Comparison of ENCODE assay signal across 17 mouse cellular contexts in genomic region chr19:32328089-32328828, GRCm38 (mm10).
DNase-seq lines count a peak whose midpoint lies in the region; ATAC-seq and TF ChIP-seq lines count a peak whose summit lies in the region.
"Had no signal": no experiment of that assay in that cellular context is flagged by ENCODE, and none has a peak within 500 bp of the region (broad histone marks: within the 10 kb centered on the region; RNA-seq: fewer than 3 reads in every experiment).

No protein-coding gene starts in this region.

- no peak overlapping the region for H3K9ac ChIP-seq in heart, adult 2 months (ENCODE audit: low read depth, low read length)
- no peak overlapping the region for H3K9ac ChIP-seq in heart, embryonic 12.5 days
- H3K9ac ChIP-seq in lung, postnatal 0 days (replicated peaks; ENCODE audit: low read depth) = no peak overlapping the region
- H3K9ac ChIP-seq in midbrain, embryonic 15.5 days = no peak overlapping the region
- H3K9ac ChIP-seq in hindbrain, embryonic 13.5 days = no peak overlapping the region
- H3K9ac ChIP-seq: intestine, embryonic 15.5 days; liver, embryonic 13.5 days; neural tube, embryonic 12.5 days had no signal

- peaks cover 30% of the 10 kb centered on the region for H3K4me1 ChIP-seq in heart, adult 2 months (ENCODE audit: control insufficient read depth, insufficient read depth, low read length)
- peaks cover 58% of the 10 kb centered on the region for H3K4me1 ChIP-seq in heart, embryonic 12.5 days (replicated peaks)
- peaks cover 7% of the 10 kb centered on the region; the same call in 1 of the 2 replicates for H3K4me1 ChIP-seq in lung, postnatal 0 days (ENCODE audit: insufficient read depth, low read depth, low read length)
- peaks cover 17% of the 10 kb centered on the region for H3K4me1 ChIP-seq in lung, adult 2 months (ENCODE audit: control insufficient read depth, insufficient read depth, low read length)
- no peaks in the 10 kb centered on the region for H3K4me1 ChIP-seq in midbrain, embryonic 15.5 days
- H3K4me1 ChIP-seq in hindbrain, embryonic 13.5 days (replicated peaks) = peaks cover under 1% of the 10 kb centered on the region; the same call in 1 of the 2 replicates
- H3K4me1 ChIP-seq: neural tube, embryonic 12.5 days had no signal

- TF ChIP-seq EP300 in heart, adult 2 months (IDR thresholded peaks at IDR 0.05; ENCODE audit: insufficient read depth, low read depth, low read length) = 0 out of 2 replicates have a peak, but pooled peaks have one; percentile 63
- TF ChIP-seq EP300 in lung, postnatal 0 days (IDR thresholded peaks at IDR 0.05) = peak; percentile 78

- peak overlapping the region; percentile 43 for H3K27ac ChIP-seq in heart, adult 2 months
- no peak overlapping the region for H3K27ac ChIP-seq in heart, embryonic 12.5 days (ENCODE audit: poor library complexity, severe bottlenecking)
- no peak overlapping the region for H3K27ac ChIP-seq in lung, postnatal 0 days (ENCODE audit: low read length)
- H3K27ac ChIP-seq in midbrain, embryonic 15.5 days = no peak overlapping the region
- H3K27ac ChIP-seq in hindbrain, embryonic 13.5 days = no peak overlapping the region
- H3K27ac ChIP-seq: hindbrain, embryonic 10.5 days; intestine, embryonic 15.5 days; liver, embryonic 13.5 days; neural tube, embryonic 12.5 days had no signal

- H3K4me2 ChIP-seq in heart, embryonic 12.5 days = no peak overlapping the region
- H3K4me2 ChIP-seq in lung, postnatal 0 days (replicated peaks; ENCODE audit: low read depth, low read length) = no peak overlapping the region
- no peak overlapping the region for H3K4me2 ChIP-seq in midbrain, embryonic 15.5 days
- H3K4me2 ChIP-seq in hindbrain, embryonic 13.5 days = no peak overlapping the region
- H3K4me2 ChIP-seq: intestine, embryonic 15.5 days; liver, embryonic 13.5 days; neural tube, embryonic 12.5 days had no signal

- WGBS in heart, adult 2 months = 36% methylated on average over 2 of the region's 2 CpGs
- WGBS in heart, embryonic 12.5 days = 51% methylated on average over 2 of the region's 2 CpGs
- 25% methylated on average over 2 of the region's 2 CpGs for WGBS in lung, postnatal 0 days
- 46% methylated on average over 2 of the region's 2 CpGs for WGBS in lung, adult 2 months
- 45% methylated on average over 2 of the region's 2 CpGs for WGBS in midbrain, embryonic 15.5 days
- WGBS in hindbrain, embryonic 13.5 days = 47% methylated on average over 2 of the region's 2 CpGs

- peak; percentile 34 to 48 for DNase-seq in heart, adult 2 months
- DNase-seq in lung, postnatal 0 days (ENCODE audit: low spot score) = peak; percentile 60
- no peak for DNase-seq in lung, adult 2 months
- peak; percentile 85 for DNase-seq in R1 (ENCODE audit: low read depth, low spot score)
- DNase-seq: cerebellum, postnatal 25 days; gastrocnemius, postnatal 14 days; kidney, postnatal 10 days; liver, embryonic 13.5 days; midbrain, embryonic 14.5 days had no signal

- no peaks in the 10 kb centered on the region for H3K27me3 ChIP-seq in heart, adult 2 months (ENCODE audit: control insufficient read depth, insufficient read depth, low read length)
- no peaks in the 10 kb centered on the region for H3K27me3 ChIP-seq in heart, embryonic 12.5 days (replicated peaks)
- H3K27me3 ChIP-seq in lung, postnatal 0 days (replicated peaks; ENCODE audit: insufficient read depth, low read length) = no peaks in the 10 kb centered on the region
- H3K27me3 ChIP-seq in midbrain, embryonic 15.5 days (replicated peaks) = no peaks in the 10 kb centered on the region
- no peaks in the 10 kb centered on the region for H3K27me3 ChIP-seq in hindbrain, embryonic 13.5 days
- H3K27me3 ChIP-seq: intestine, embryonic 15.5 days; liver, embryonic 13.5 days; neural tube, embryonic 12.5 days had no signal

- no peak for ATAC-seq in heart, embryonic 12.5 days (ENCODE audit: insufficient number of reproducible peaks, low FRiP score)
- ATAC-seq in lung, postnatal 0 days = no peak
- peak; percentile 77 for ATAC-seq in megakaryocyte progenitor cell, adult 5-6 weeks (replicated peaks; ENCODE audit: poor library complexity)
- ATAC-seq in midbrain, embryonic 15.5 days (replicated peaks) = no peak
- ATAC-seq in hindbrain, embryonic 13.5 days (ENCODE audit: low FRiP score) = no peak
- ATAC-seq: forebrain, embryonic 16.5 days; intestine, embryonic 15.5 days had no signal

- no peaks in the 10 kb centered on the region for H3K9me3 ChIP-seq in heart, embryonic 12.5 days (replicated peaks)
- H3K9me3 ChIP-seq in lung, postnatal 0 days (ENCODE audit: low read length) = no peaks in the 10 kb centered on the region
- H3K9me3 ChIP-seq in midbrain, embryonic 15.5 days = no peaks in the 10 kb centered on the region
- H3K9me3 ChIP-seq in hindbrain, embryonic 13.5 days = no peaks in the 10 kb centered on the region
- H3K9me3 ChIP-seq: hindbrain, embryonic 10.5 days; intestine, embryonic 15.5 days; liver, embryonic 13.5 days; neural tube, embryonic 12.5 days had no signal

- no peaks in the 10 kb centered on the region; the same call in 1 of the 2 replicates for H3K79me2 ChIP-seq in heart, adult 2 months (replicated peaks; ENCODE audit: control insufficient read depth, insufficient read depth, low read length)

- H3K36me3 ChIP-seq in heart, adult 2 months (ENCODE audit: control insufficient read depth, insufficient read depth, low read length) = peaks cover 10% of the 10 kb centered on the region
- no peaks in the 10 kb centered on the region for H3K36me3 ChIP-seq in heart, embryonic 12.5 days
- H3K36me3 ChIP-seq in lung, postnatal 0 days (ENCODE audit: insufficient read depth, low read length) = no peaks in the 10 kb centered on the region
- no peaks in the 10 kb centered on the region for H3K36me3 ChIP-seq in midbrain, embryonic 15.5 days (replicated peaks)
- no peaks in the 10 kb centered on the region for H3K36me3 ChIP-seq in hindbrain, embryonic 13.5 days
- H3K36me3 ChIP-seq: hindbrain, embryonic 10.5 days; intestine, embryonic 15.5 days; liver, embryonic 13.5 days; neural tube, embryonic 12.5 days had no signal

- no peak for TF ChIP-seq POLR2A in heart, adult 2 months (IDR thresholded peaks at IDR 0.05; ENCODE audit: insufficient read depth, low read depth, low read length)
- no peak for TF ChIP-seq POLR2A in lung, adult 2 months (IDR thresholded peaks at IDR 0.05; ENCODE audit: borderline replicate concordance, extremely low read depth, low read depth, low read length)

- no peak for TF ChIP-seq CTCF in heart, adult 2 months (IDR thresholded peaks at IDR 0.05)
- TF ChIP-seq CTCF in lung, postnatal 0 days (IDR thresholded peaks at IDR 0.05) = no peak
- no peak for TF ChIP-seq CTCF in lung, adult 2 months (IDR thresholded peaks at IDR 0.05; ENCODE audit: insufficient read depth, low read length)

- no peak overlapping the region for H3K4me3 ChIP-seq in heart, adult 2 months
- H3K4me3 ChIP-seq in heart, embryonic 12.5 days = no peak overlapping the region
- no peak overlapping the region for H3K4me3 ChIP-seq in lung, postnatal 0 days (ENCODE audit: low read depth, low read length)
- no peak overlapping the region for H3K4me3 ChIP-seq in lung, adult 2 months (replicated peaks; ENCODE audit: extremely low read depth, low read depth, low read length)
- no peak overlapping the region for H3K4me3 ChIP-seq in midbrain, embryonic 15.5 days
- no peak overlapping the region for H3K4me3 ChIP-seq in hindbrain, embryonic 13.5 days
- H3K4me3 ChIP-seq: hindbrain, embryonic 10.5 days; intestine, embryonic 15.5 days; liver, embryonic 13.5 days; neural tube, embryonic 12.5 days had no signal

- intact Hi-C loops in heart, adult 2 months (cut with DNase I) = loop anchor here (10.0 kb wide), 1 partner anchor 353 kb away; no protein-coding TSS in a partner anchor
